Mouse (Mus musculus): ENCODE measurements around the gene Brdt. TPM values are rescaled to one million over a fixed set of nuclear protein-coding genes. Genes with fewer than 3 reads are reported as not detected.

Gene Brdt
- total RNA-seq (2021) = 3.3 and 3.5 TPM in 2 replicates
- long read RNA-seq, partial matches to known transcripts = 1 of 3 reads
- long read RNA-seq, other reads (novel, unspliced or antisense) = 1 of 3 reads

- DNase-seq = no peak
These were observed at the start of gene Brdt for GRCm38 (mm10) chr5:107330916-107331421. Brdt (plus strand) TSS chr5:107331159.

- no peak for DNase-seq
These were observed 48.2 kb upstream of the Brdt start for GRCm38 (mm10) chr5:107282561-107283307.

GRCm38 (mm10) chr5:107283935-107284524 lies 46.9 kb upstream of the Brdt start:
- no peak for DNase-seq

- DNase-seq = no peak
These were observed 45.4 kb upstream of the Brdt start for GRCm38 (mm10) chr5:107285563-107285962.

GRCm38 (mm10) chr5:107287254-107287907 lies 43.6 kb upstream of the Brdt start:
- peak; percentile 87 for DNase-seq

- DNase-seq = no peak
These were observed 43.1 kb upstream of the Brdt start for GRCm38 (mm10) chr5:107287908-107288267.

GRCm38 (mm10) chr5:107288427-107289233 lies 42.3 kb upstream of the Brdt start:
- peak; percentile 56 for DNase-seq

- DNase-seq = peak; percentile 95
These were observed 41.7 kb upstream of the Brdt start, which contains the start of gene Tgfbr3 for GRCm38 (mm10) chr5:107289234-107289764. Tgfbr3 (minus strand) TSS chr5:107289629.

GRCm38 (mm10) chr5:107289986-107290385 lies 41.0 kb upstream of the Brdt start:
- DNase-seq = no peak

GRCm38 (mm10) chr5:107294041-107294440 lies 36.9 kb upstream of the Brdt start:
- no peak for DNase-seq

GRCm38 (mm10) chr5:107295061-107295816 lies 35.7 kb upstream of the Brdt start:
- peak; percentile 96 for DNase-seq

GRCm38 (mm10) chr5:107295817-107296511 lies 35.0 kb upstream of the Brdt start:
- peak; percentile 45 for DNase-seq

GRCm38 (mm10) chr5:107296512-107297322 lies 34.2 kb upstream of the Brdt start:
- no peak for DNase-seq

- DNase-seq = no peak
These were observed 32.1 kb upstream of the Brdt start for GRCm38 (mm10) chr5:107298854-107299253.

- DNase-seq = no peak
These were observed 27.6 kb upstream of the Brdt start for GRCm38 (mm10) chr5:107303350-107303861.

GRCm38 (mm10) chr5:107304117-107304825 lies 26.7 kb upstream of the Brdt start:
- no peak for DNase-seq

- no peak for DNase-seq
These were observed 23.5 kb upstream of the Brdt start for GRCm38 (mm10) chr5:107307432-107307831.

GRCm38 (mm10) chr5:107317141-107317540 lies 13.8 kb upstream of the Brdt start:
- DNase-seq = peak; percentile 41

GRCm38 (mm10) chr5:107320703-107321102 lies 10.3 kb upstream of the Brdt start:
- no peak for DNase-seq

Data from adrenal gland, postnatal 25 days (tissue).